Mouse (Mus musculus) liver, embryonic 16.5 days (tissue): ENCODE measurements around the gene Kdm1b. TPM values are rescaled to one million over a fixed set of nuclear protein-coding genes. Genes with fewer than 3 reads are reported as not detected.

Experiments
- ATAC-seq: fragments of 200-750 bp; cut with Nextera tagmentation; 2 replicates; pipeline ENCODE4 v1.8.0; 2017; ENCODE audit warnings: low read depth, mild to moderate bottlenecking, moderate number of reproducible peaks, moderate library complexity
- H3K27ac ChIP-seq: fragments of 300-500 bp; sonication (generic); 2 replicates; pipeline ENCODE4 v1.5.1; 2014; ENCODE audit warnings: mild to moderate bottlenecking, low read length
- H3K27me3 ChIP-seq: fragments of 300-500 bp; sonication (generic); 2 replicates; pipeline ENCODE4 v1.6.1; 2014; ENCODE audit warnings: low read depth, low read length, mixed read lengths; ENCODE audit not compliant: control insufficient read depth, insufficient read depth
- H3K36me3 ChIP-seq: fragments of 300-500 bp; sonication (generic); 2 replicates; pipeline ENCODE4 v1.6.1; 2014; ENCODE audit warnings: mild to moderate bottlenecking; ENCODE audit not compliant: control insufficient read depth, insufficient read depth
- H3K4me1 ChIP-seq: fragments of 300-500 bp; sonication (generic); 2 replicates; pipeline ENCODE4 v1.6.1; 2014; ENCODE audit warnings: low read depth, low read length, mixed read lengths; ENCODE audit not compliant: control insufficient read depth
- H3K4me2 ChIP-seq: fragments of 300-500 bp; sonication (generic); 2 replicates; pipeline ENCODE4 v1.6.1; 2014; ENCODE audit warnings: low read depth, low read length, mixed read lengths
- H3K4me3 ChIP-seq: fragments of 300-500 bp; sonication (generic); 2 replicates; pipeline ENCODE4 v1.5.1; 2014; ENCODE audit warnings: low read depth, mild to moderate bottlenecking, low read length
- H3K9ac ChIP-seq: fragments of 300-500 bp; sonication (generic); 2 replicates; pipeline ENCODE4 v1.6.1; 2014; ENCODE audit warnings: low read depth, low read length
- H3K9me3 ChIP-seq: fragments of 300-500 bp; sonication (generic); replicated peaks from 2 replicates; pipeline ENCODE4 v1.6.1; 2016; ENCODE audit warnings: low read length; ENCODE audit not compliant: control insufficient read depth
- WGBS: fragments of 180-500 bp; shearing (Covaris S2); extraction: QIAGEN DNeasy Blood & Tissue Kit; methylation state at CpG from one replicate; pipeline ENCODE4 v1.1.7; 2014; ENCODE audit not compliant: insufficient replicate concordance; 5-methylcytosine and 5-hydroxymethylcytosine counted together
- polyA plus RNA-seq: library from polyadenylated mRNA; unstranded; fragments of >200 nt; fragmentation: Nextera tagmentation; extraction: Ambion mirVana; gene quantifications from 2 replicates; pipeline ENCODE4 v1.2.1, GENCODE M21; 2015

Gene Kdm1b
- polyA plus RNA-seq: 3.7 and 3.8 TPM in 2 replicates

GRCm38 (mm10) chr13:47043030-47043680, at the start of gene Kdm1b:
Gene Kdm1b (plus strand): TSS chr13:47043499.
- Histone ChIP-seq H3K4me3 (peak within 1 kb of the TSS; percentile 79), H3K36me3 (no peaks in the 10 kb centered on the region), H3K4me2 (peak within 1 kb of the TSS; percentile 95), H3K9me3 (no peaks in the 10 kb centered on the region), H3K9ac (peak within 1 kb of the TSS; percentile 77), H3K27ac (peak within 1 kb of the TSS; percentile 43), H3K27me3 (peaks cover 6% of the 10 kb centered on the region), H3K4me1 (peaks cover 14% of the 10 kb centered on the region)
- WGBS: under 1% methylated on average over 48 of the region's 48 CpGs
- ATAC-seq: peak; percentile 93

DNA sequence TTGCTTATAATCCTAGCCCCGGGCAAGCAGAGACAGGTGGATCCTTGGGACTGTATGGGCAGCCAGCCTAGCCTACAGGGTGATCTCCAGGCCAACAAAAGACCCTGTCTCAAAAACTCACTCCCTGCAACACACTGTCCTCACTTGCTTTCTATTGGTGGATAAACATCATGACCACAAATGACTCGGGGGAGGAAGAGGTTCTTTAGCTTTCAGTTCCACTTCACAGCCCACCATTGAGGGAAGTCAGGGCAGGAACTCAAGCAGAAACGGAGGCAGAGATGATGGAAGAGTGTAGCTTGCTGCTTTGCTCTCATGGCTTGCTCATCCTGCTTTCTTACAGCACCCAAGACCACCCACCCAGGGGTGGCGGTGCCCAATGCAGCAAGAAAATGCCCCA, 45.9 kb upstream of the Kdm1b start:
- Histone ChIP-seq H3K27me3 (no peaks in the 10 kb centered on the region), H3K9me3 (no peaks in the 10 kb centered on the region), H3K4me3 (no peak overlapping the region), H3K27ac (no peak overlapping the region), H3K9ac (no peak overlapping the region), H3K4me1 (no peaks in the 10 kb centered on the region), H3K36me3 (no peaks in the 10 kb centered on the region), H3K4me2 (no peak overlapping the region)
- 43% methylated on average over 4 of the region's 4 CpGs for WGBS
- no peak for ATAC-seq

DNA sequence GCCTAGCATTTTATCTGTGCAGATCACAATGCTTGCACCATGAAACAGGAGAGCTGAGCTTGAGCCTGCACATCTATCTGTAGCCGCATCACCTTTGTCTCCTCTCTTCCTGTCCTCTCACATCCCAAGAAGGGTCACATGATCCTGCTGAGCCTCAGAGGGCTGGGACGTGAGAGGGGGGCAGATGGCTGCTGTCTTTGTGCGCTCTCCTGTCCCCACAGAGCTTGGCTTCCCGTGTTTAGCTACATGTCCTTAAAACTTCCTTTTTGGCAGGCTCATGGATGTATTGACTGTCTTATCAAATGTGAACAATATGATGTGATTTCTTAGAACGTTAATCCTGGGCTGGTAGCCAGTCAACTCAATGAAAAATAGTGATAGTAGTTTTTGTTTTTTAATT, 43.8 kb upstream of the Kdm1b start:
- Histone ChIP-seq H3K9ac (no peak overlapping the region), H3K9me3 (no peaks in the 10 kb centered on the region), H3K4me2 (no peak overlapping the region), H3K27ac (no peak overlapping the region), H3K4me1 (no peaks in the 10 kb centered on the region), H3K36me3 (no peaks in the 10 kb centered on the region), H3K4me3 (no peak overlapping the region), H3K27me3 (no peaks in the 10 kb centered on the region)
- 49% methylated on average over 5 of the region's 5 CpGs for WGBS
- ATAC-seq: no peak

GRCm38 (mm10) chr13:47001590-47001989, 41.7 kb upstream of the Kdm1b start:
- no peaks in the 10 kb centered on the region for H3K9me3 ChIP-seq
- no peaks in the 10 kb centered on the region for H3K36me3 ChIP-seq
- ATAC-seq: no peak
- H3K27ac ChIP-seq: no peak overlapping the region
- no peaks in the 10 kb centered on the region for H3K27me3 ChIP-seq
- no peak overlapping the region for H3K9ac ChIP-seq
- no peaks in the 10 kb centered on the region for H3K4me1 ChIP-seq
- no peak overlapping the region for H3K4me3 ChIP-seq
- WGBS: 67% methylated on average over 4 of the region's 4 CpGs
- H3K4me2 ChIP-seq: no peak overlapping the region

DNA sequence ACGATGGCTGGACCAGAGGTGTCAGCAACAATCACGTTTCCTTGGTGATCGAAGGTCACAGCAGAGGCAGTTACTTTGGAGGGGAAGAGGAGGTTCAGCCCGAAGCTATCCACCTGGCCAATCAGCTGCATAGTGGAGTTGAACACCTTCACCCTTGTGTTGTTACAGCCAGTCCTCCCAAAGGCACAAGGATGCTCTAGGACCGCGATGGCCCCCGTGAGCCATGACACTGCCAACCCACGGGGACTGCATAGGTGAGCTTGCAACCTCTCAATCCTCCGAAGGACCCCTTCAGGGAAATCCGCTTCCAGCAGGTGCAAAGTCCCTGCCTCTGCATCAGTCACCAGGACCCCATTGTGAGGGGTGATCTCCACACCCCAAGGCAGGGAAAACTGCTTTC, 29.6 kb upstream of the Kdm1b start:
- WGBS: 56% methylated on average over 10 of the region's 10 CpGs
- H3K4me2 ChIP-seq: peak overlapping the region; percentile 90
- H3K36me3 ChIP-seq: no peaks in the 10 kb centered on the region
- ATAC-seq: no peak
- peaks cover 4% of the 10 kb centered on the region; the same call in 1 of the 2 replicates for H3K4me1 ChIP-seq
- H3K9me3 ChIP-seq: no peaks in the 10 kb centered on the region
- H3K27me3 ChIP-seq: peaks cover 10% of the 10 kb centered on the region
- H3K9ac ChIP-seq: no peak overlapping the region
- no peak overlapping the region for H3K27ac ChIP-seq
- H3K4me3 ChIP-seq: peak overlapping the region; percentile 60

GRCm38 (mm10) chr13:47014334-47015194, 28.7 kb upstream of the Kdm1b start, which contains the start of gene Nhlrc1:
Gene Nhlrc1 (minus strand): TSS chr13:47014850.
- 3% methylated on average over 69 of the region's 73 CpGs for WGBS
- H3K27me3 ChIP-seq: peaks cover 10% of the 10 kb centered on the region
- peak within 1 kb of the TSS; percentile 90 for H3K4me2 ChIP-seq
- peak within 1 kb of the TSS; percentile 60 for H3K4me3 ChIP-seq
- no peaks in the 10 kb centered on the region for H3K9me3 ChIP-seq
- no peaks in the 10 kb centered on the region for H3K36me3 ChIP-seq
- peaks cover 4% of the 10 kb centered on the region; the same call in 1 of the 2 replicates for H3K4me1 ChIP-seq
- peak within 1 kb of the TSS; percentile 52 for H3K9ac ChIP-seq
- ATAC-seq: peak; percentile 59; the same call in 1 of the 2 replicates
- H3K27ac ChIP-seq: no peak within 1 kb of the TSS

- no peak for ATAC-seq
- Histone ChIP-seq H3K27ac (no peak overlapping the region), H3K27me3 (peaks cover 10% of the 10 kb centered on the region), H3K9ac (no peak overlapping the region), H3K4me2 (peak overlapping the region; percentile 90), H3K4me3 (no peak overlapping the region), H3K9me3 (no peaks in the 10 kb centered on the region), H3K4me1 (peaks cover 4% of the 10 kb centered on the region; the same call in 1 of the 2 replicates), H3K36me3 (no peaks in the 10 kb centered on the region)
- 76% methylated on average over 5 of the region's 5 CpGs for WGBS
Measured at GRCm38 (mm10) chr13:47015195-47015501, 28.2 kb upstream of the Kdm1b start.

GRCm38 (mm10) chr13:47017259-47017658, 26.0 kb upstream of the Kdm1b start:
- H3K4me3 ChIP-seq: no peak overlapping the region
- H3K9me3 ChIP-seq: no peaks in the 10 kb centered on the region
- whole genome bisulfite sequencing: 31% methylated on average over 5 of the region's 5 CpGs
- ATAC-seq: 0 out of 2 replicates have a peak, but pooled peaks have one; percentile 35
- H3K4me2 ChIP-seq: no peak overlapping the region
- H3K9ac ChIP-seq: no peak overlapping the region
- H3K27me3 ChIP-seq: peaks cover 10% of the 10 kb centered on the region
- peaks cover 4% of the 10 kb centered on the region; the same call in 1 of the 2 replicates for H3K4me1 ChIP-seq
- H3K36me3 ChIP-seq: no peaks in the 10 kb centered on the region
- no peak overlapping the region for H3K27ac ChIP-seq

GRCm38 (mm10) chr13:47019774-47020173, 23.5 kb upstream of the Kdm1b start:
- H3K9ac ChIP-seq: no peak overlapping the region
- H3K27ac ChIP-seq: no peak overlapping the region
- no peaks in the 10 kb centered on the region for H3K36me3 ChIP-seq
- no peak overlapping the region for H3K4me2 ChIP-seq
- peaks cover 2% of the 10 kb centered on the region; the same call in 1 of the 2 replicates for H3K4me1 ChIP-seq
- ATAC-seq: no peak
- no peaks in the 10 kb centered on the region for H3K9me3 ChIP-seq
- 62% methylated on average over 7 of the region's 7 CpGs for WGBS
- peaks cover under 1% of the 10 kb centered on the region; the same call in 1 of the 2 replicates for H3K27me3 ChIP-seq
- H3K4me3 ChIP-seq: no peak overlapping the region
